Mouse (Mus musculus) heart, embryonic 13.5 days (tissue): ENCODE results near the gene Foxp2. TPM values are rescaled to one million over a fixed set of nuclear protein-coding genes. Genes with fewer than 3 reads are reported as not detected.

Experiments used
- ATAC-seq: fragments of 200-750 bp; cut with Nextera tagmentation; 2 replicates; pipeline ENCODE4 v1.8.0; 2017; ENCODE audit warnings: moderate TSS enrichment; ENCODE audit not compliant: insufficient number of reproducible peaks, low FRiP score, low TSS enrichment; ENCODE audit errors: extremely low read depth
- H3K27ac ChIP-seq: fragments of 300-500 bp; sonication (generic); replicated peaks from 2 replicates; pipeline ENCODE4 v1.5.1; 2015; ENCODE audit warnings: moderate library complexity, mild to moderate bottlenecking, inconsistent platforms
- H3K27me3 ChIP-seq: fragments of 300-500 bp; sonication (generic); replicated peaks from 2 replicates; pipeline ENCODE4 v1.6.1; 2015; ENCODE audit warnings: mild to moderate bottlenecking, inconsistent platforms
- H3K36me3 ChIP-seq: fragments of 300-500 bp; sonication (generic); 2 replicates; pipeline ENCODE4 v1.6.1; 2015; ENCODE audit warnings: mild to moderate bottlenecking, inconsistent platforms
- H3K4me1 ChIP-seq: fragments of 300-500 bp; sonication (generic); 2 replicates; pipeline ENCODE4 v1.6.1; 2015; ENCODE audit warnings: inconsistent platforms
- H3K4me2 ChIP-seq: fragments of 300-500 bp; sonication (generic); 2 replicates; pipeline ENCODE4 v1.6.1; 2015; ENCODE audit warnings: inconsistent platforms, mild to moderate bottlenecking, moderate library complexity
- H3K4me3 ChIP-seq: fragments of 300-500 bp; sonication (generic); 2 replicates; pipeline ENCODE4 v1.5.1; 2015; ENCODE audit warnings: moderate library complexity, mild to moderate bottlenecking, inconsistent platforms
- H3K9ac ChIP-seq: fragments of 300-500 bp; sonication (generic); 2 replicates; pipeline ENCODE4 v1.6.1; 2015; ENCODE audit warnings: inconsistent platforms, mild to moderate bottlenecking, moderate library complexity
- H3K9me3 ChIP-seq: fragments of 300-500 bp; sonication (generic); 2 replicates; pipeline ENCODE4 v1.6.1; 2016; ENCODE audit warnings: inconsistent platforms
- WGBS: fragments of 180-500 bp; shearing (Covaris S2); methylation state at CpG from one replicate; pipeline ENCODE4 v1.1.7; 2015; ENCODE audit warnings: mixed read lengths; 5-methylcytosine and 5-hydroxymethylcytosine counted together
- polyA plus RNA-seq: library from polyadenylated mRNA; unstranded; fragments of >200 nt; fragmentation: Nextera tagmentation; extraction: Ambion mirVana; gene quantifications from 2 replicates; pipeline ENCODE4 v1.2.1, GENCODE M21; 2015

The Foxp2 gene
- polyA plus RNA-seq, 1 experiment from 2014 or later: 10.8 TPM

- no peaks in the 10 kb centered on the region for H3K36me3 ChIP-seq
- no peak for ATAC-seq
- H3K4me1 ChIP-seq: peaks cover 1% of the 10 kb centered on the region
- 60% methylated on average over 5 of the region's 5 CpGs for WGBS
- no peak overlapping the region for H3K9ac ChIP-seq
- no peaks in the 10 kb centered on the region for H3K27me3 ChIP-seq
- no peak overlapping the region for H3K27ac ChIP-seq
- H3K9me3 ChIP-seq: no peaks in the 10 kb centered on the region
- no peak overlapping the region for H3K4me3 ChIP-seq
- H3K4me2 ChIP-seq: no peak overlapping the region
Observed at GRCm38 (mm10) chr6:15294081-15294480, 392.9 kb downstream of the Foxp2 start.

DNA sequence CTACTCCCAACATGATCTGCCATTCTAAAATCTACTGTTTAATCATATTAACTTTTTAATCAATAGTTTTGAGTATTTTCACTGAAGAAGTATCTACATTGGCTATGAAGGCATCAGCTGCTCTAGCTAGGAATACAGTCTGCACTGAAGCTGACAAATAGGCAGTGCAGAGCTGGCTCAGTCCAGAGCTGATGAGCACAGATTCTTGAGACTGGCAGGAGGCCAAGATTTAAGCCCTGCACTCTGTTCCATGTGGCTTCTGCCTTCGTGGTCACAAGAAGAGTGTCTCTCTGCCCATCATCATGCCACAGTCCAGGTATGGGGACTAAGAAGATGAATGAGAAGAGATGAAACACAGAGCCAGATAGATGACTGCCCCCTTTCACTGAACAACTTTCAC is 398.1 kb downstream of the Foxp2 start:
- Histone ChIP-seq H3K9me3 (no peaks in the 10 kb centered on the region), H3K4me1 (peaks cover 6% of the 10 kb centered on the region), H3K4me2 (no peak overlapping the region), H3K27me3 (no peaks in the 10 kb centered on the region), H3K27ac (no peak overlapping the region), H3K36me3 (no peaks in the 10 kb centered on the region), H3K4me3 (no peak overlapping the region), H3K9ac (no peak overlapping the region)
- 3% methylated on average over 1 of the region's 1 CpGs for WGBS
- no peak for ATAC-seq

DNA sequence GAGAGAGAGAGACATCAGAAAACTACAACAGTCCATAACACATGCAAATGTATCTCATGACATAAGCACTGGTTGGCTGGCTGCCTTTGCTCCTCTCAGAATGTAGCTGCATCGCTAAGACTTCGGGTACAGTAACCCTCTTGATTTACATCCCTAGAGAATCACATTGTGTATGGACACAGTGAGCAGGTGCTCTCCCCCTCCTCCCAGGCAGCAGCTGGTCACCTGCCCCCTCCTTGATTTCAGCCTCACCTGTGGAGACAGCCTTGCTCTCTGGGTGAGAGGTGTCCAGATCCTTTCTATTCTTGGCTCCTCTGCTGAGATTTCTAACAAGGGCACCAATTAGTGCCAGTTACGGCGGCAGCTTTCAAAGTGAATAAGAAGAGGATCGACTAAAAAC is 409.5 kb downstream of the Foxp2 start:
- H3K27me3 ChIP-seq: no peaks in the 10 kb centered on the region
- no peak overlapping the region for H3K9ac ChIP-seq
- H3K4me1 ChIP-seq: 0 out of 2 replicates have a peak, but pooled peaks cover 2% of the 10 kb centered on the region
- H3K4me2 ChIP-seq: peak overlapping the region; percentile 22; the same call in 1 of the 2 replicates
- ATAC-seq: no peak
- H3K36me3 ChIP-seq: no peaks in the 10 kb centered on the region
- 44% methylated on average over 5 of the region's 5 CpGs for WGBS
- H3K9me3 ChIP-seq: no peaks in the 10 kb centered on the region
- no peak overlapping the region for H3K4me3 ChIP-seq
- H3K27ac ChIP-seq: no peak overlapping the region

DNA sequence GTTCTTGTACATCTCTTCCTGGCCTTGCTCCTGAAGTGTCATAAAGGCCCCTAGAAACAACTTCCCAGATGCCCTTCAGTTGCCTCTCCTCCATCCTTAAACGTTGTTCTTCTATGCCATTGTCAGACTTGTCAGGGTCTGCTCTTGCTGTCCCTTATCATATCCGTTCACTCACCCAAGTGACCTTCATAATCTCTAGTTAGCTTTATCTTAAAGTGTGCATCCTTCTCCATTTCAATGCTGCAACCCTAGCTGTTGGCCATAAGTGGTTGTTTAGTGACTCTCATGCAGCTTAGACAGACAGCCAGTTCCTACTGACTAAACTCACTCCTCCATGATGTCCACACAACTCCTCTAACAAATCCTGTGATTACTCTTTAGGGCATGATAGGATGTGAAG is 415.8 kb downstream of the Foxp2 start:
- WGBS: 30% methylated on average over 2 of the region's 2 CpGs
- Histone ChIP-seq H3K9me3 (no peaks in the 10 kb centered on the region), H3K27me3 (no peaks in the 10 kb centered on the region), H3K27ac (no peak overlapping the region), H3K9ac (no peak overlapping the region), H3K4me2 (no peak overlapping the region), H3K36me3 (no peaks in the 10 kb centered on the region), H3K4me1 (0 out of 2 replicates have a peak, but pooled peaks cover 12% of the 10 kb centered on the region), H3K4me3 (no peak overlapping the region)
- no peak for ATAC-seq

GRCm38 (mm10) chr6:15318343-15318742 is 417.2 kb downstream of the Foxp2 start:
- H3K27ac ChIP-seq: no peak overlapping the region
- no peak overlapping the region for H3K4me3 ChIP-seq
- no peak overlapping the region for H3K4me2 ChIP-seq
- H3K9ac ChIP-seq: no peak overlapping the region
- H3K4me1 ChIP-seq: peaks cover 17% of the 10 kb centered on the region; the same call in 1 of the 2 replicates
- H3K9me3 ChIP-seq: no peaks in the 10 kb centered on the region
- no peaks in the 10 kb centered on the region for H3K27me3 ChIP-seq
- 75% methylated on average over 2 of the region's 2 CpGs for WGBS
- ATAC-seq: no peak
- no peaks in the 10 kb centered on the region for H3K36me3 ChIP-seq

DNA sequence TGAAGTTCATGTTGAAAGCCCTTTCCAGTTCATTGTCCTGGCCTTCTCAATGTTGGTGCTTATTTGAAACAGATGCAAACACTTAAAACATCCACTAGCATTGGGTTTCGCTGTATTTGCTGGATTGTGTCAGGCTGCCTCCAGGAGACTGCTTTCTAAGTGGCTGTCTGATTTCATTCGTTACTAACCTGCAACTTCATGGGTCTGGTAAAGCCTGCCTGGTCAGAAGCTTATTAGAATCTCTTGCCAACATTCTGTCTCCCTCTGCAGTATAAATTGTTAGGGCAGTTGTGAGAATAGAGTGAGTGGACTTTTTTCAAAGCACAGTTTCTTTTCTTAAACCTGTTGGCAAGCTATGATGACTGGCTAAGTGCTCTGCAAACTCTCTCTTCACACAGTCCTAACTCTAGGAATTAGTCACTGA is 420.4 kb downstream of the Foxp2 start:
- Histone ChIP-seq H3K9ac (no peak overlapping the region), H3K27me3 (no peaks in the 10 kb centered on the region), H3K36me3 (no peaks in the 10 kb centered on the region), H3K27ac (peak overlapping the region; percentile 69), H3K9me3 (no peaks in the 10 kb centered on the region), H3K4me1 (peaks cover 17% of the 10 kb centered on the region; the same call in 1 of the 2 replicates), H3K4me2 (peak overlapping the region; percentile 54), H3K4me3 (no peak overlapping the region)
- WGBS: 22% methylated on average over 2 of the region's 2 CpGs
- ATAC-seq: no peak

GRCm38 (mm10) chr6:15323099-15323498 is 421.9 kb downstream of the Foxp2 start:
- Histone ChIP-seq H3K9ac (no peak overlapping the region), H3K9me3 (no peaks in the 10 kb centered on the region), H3K36me3 (no peaks in the 10 kb centered on the region), H3K4me2 (no peak overlapping the region), H3K27me3 (no peaks in the 10 kb centered on the region), H3K4me1 (peaks cover 13% of the 10 kb centered on the region; the same call in 1 of the 2 replicates), H3K27ac (no peak overlapping the region), H3K4me3 (no peak overlapping the region)
- no peak for ATAC-seq

- Histone ChIP-seq H3K4me1 (no peaks in the 10 kb centered on the region), H3K4me3 (no peak overlapping the region)
- ATAC-seq: no peak
Observed at GRCm38 (mm10) chr6:15347705-15348104, 446.6 kb downstream of the Foxp2 start.

GRCm38 (mm10) chr6:15355852-15356251 is 454.7 kb downstream of the Foxp2 start:
- no peak overlapping the region for H3K4me3 ChIP-seq
- H3K4me1 ChIP-seq: no peaks in the 10 kb centered on the region
- no peaks in the 10 kb centered on the region for H3K9me3 ChIP-seq
- WGBS: 75% methylated on average over 4 of the region's 4 CpGs
- H3K27me3 ChIP-seq: no peaks in the 10 kb centered on the region
- ATAC-seq: no peak
- no peak overlapping the region for H3K27ac ChIP-seq
- no peak overlapping the region for H3K9ac ChIP-seq
- no peak overlapping the region for H3K4me2 ChIP-seq
- no peaks in the 10 kb centered on the region for H3K36me3 ChIP-seq

More at GRCm38 (mm10) chr6:15347705-15348104, 446.6 kb downstream of the Foxp2 start:
- H3K9ac ChIP-seq: no peak overlapping the region
- H3K9me3 ChIP-seq: no peaks in the 10 kb centered on the region
- no peak overlapping the region for H3K4me2 ChIP-seq
- no peaks in the 10 kb centered on the region for H3K27me3 ChIP-seq
- H3K27ac ChIP-seq: no peak overlapping the region
- H3K36me3 ChIP-seq: no peaks in the 10 kb centered on the region
- WGBS: 77% methylated on average over 3 of the region's 3 CpGs

GRCm38 (mm10) chr6:15370281-15370680 is 469.1 kb downstream of the Foxp2 start:
- Histone ChIP-seq H3K4me1 (no peaks in the 10 kb centered on the region), H3K4me3 (no peak overlapping the region), H3K4me2 (no peak overlapping the region), H3K9me3 (no peaks in the 10 kb centered on the region), H3K27me3 (no peaks in the 10 kb centered on the region), H3K36me3 (no peaks in the 10 kb centered on the region), H3K27ac (no peak overlapping the region), H3K9ac (no peak overlapping the region)
- ATAC-seq: no peak
- WGBS: 73% methylated on average over 8 of the region's 8 CpGs

GRCm38 (mm10) chr6:15370827-15371226 is 469.7 kb downstream of the Foxp2 start:
- no peaks in the 10 kb centered on the region for H3K27me3 ChIP-seq
- H3K9me3 ChIP-seq: no peaks in the 10 kb centered on the region
- no peak overlapping the region for H3K4me2 ChIP-seq
- no peaks in the 10 kb centered on the region for H3K36me3 ChIP-seq
- whole genome bisulfite sequencing: 66% methylated on average over 4 of the region's 4 CpGs
- no peak for ATAC-seq
- H3K27ac ChIP-seq: no peak overlapping the region
- H3K4me3 ChIP-seq: no peak overlapping the region
- H3K9ac ChIP-seq: no peak overlapping the region
- no peaks in the 10 kb centered on the region for H3K4me1 ChIP-seq

DNA sequence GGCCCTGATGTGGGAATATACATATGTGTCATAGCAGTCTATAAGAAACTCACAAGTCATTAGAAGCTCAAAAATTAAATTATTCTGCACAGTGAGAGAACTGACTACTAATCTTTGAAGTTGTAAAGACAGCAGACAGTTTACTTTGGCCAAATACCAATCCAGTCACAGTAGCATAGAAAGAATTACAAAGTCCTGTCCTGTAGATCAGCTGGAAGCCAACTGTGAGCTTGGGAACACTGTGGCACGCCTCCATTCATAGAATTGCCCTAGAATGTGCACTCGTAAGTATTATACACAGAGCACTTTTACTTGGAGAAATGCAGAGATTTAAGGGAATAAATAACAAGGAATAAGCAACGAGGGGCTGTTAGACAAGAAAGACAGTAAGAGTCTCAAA is 472.5 kb downstream of the Foxp2 start:
- Histone ChIP-seq H3K36me3 (no peaks in the 10 kb centered on the region), H3K9me3 (no peaks in the 10 kb centered on the region), H3K4me3 (no peak overlapping the region), H3K27me3 (no peaks in the 10 kb centered on the region), H3K9ac (no peak overlapping the region), H3K27ac (no peak overlapping the region), H3K4me1 (no peaks in the 10 kb centered on the region), H3K4me2 (no peak overlapping the region)
- no peak for ATAC-seq
- 52% methylated on average over 3 of the region's 3 CpGs for WGBS
